Mouse (Mus musculus): Measurements from ENCODE around the gene Uxs1. TPM values are rescaled to one million over a fixed set of nuclear protein-coding genes. Genes with fewer than 3 reads are reported as not detected.

Uxs1 gene
- polyA plus RNA-seq, 1 experiment from 2014 or later = 21.2 TPM

DNA sequence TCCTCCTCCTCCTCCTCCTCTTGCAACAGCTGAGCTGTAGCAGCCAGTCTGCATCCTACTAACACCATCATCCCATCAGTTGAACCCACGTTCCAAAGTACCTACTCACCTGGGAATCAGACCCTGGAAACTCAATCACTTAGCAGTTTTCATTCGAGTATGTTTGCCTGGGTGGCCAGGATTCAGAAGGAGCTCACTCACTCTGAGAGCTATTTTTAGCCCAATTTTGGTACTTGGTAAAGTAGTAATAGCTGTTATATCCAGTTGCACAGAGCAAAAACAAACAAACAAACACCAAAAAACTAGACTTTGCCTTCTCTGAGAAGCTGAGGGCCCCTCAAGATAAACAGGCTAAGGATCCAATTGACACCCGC is 985 bp downstream of the Uxs1 start:
- Histone ChIP-seq H3K9me3 (replicated peaks) (no peaks in the 10 kb centered on the region), H3K27me3 (ENCODE audit: low read depth, poor library complexity, severe bottlenecking) (no peaks in the 10 kb centered on the region), H3K4me1 (peaks cover 16% of the 10 kb centered on the region), H3K27ac (peak overlapping the region; percentile 96), H3K36me3 (peaks cover 9% of the 10 kb centered on the region; the same call in 1 of the 2 replicates), H3K4me3 (peak overlapping the region; percentile 96)
- WGBS = 0% methylated on average over 3 of the region's 3 CpGs
- DNase-seq (ENCODE audit: low spot score) = peak; percentile 32

DNA sequence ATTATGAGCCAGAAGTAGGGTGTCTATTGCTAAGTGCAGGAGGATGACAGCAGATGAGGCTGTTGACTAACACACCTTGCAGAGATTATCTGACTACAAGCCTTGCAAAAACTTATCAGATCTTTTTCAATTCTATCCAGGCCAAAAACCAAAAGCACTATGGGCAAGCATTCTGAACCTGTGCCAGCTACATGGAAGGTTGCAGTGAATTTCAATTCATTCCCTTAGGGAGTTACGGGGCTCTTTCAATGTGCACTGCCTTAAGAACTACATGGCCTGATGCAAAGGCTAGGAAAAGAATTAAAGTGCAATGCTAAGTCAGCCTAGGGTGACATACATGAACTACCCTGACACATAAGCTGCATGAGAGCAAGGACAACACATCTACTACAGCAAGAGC is 4.2 kb downstream of the Uxs1 start:
- no peak for DNase-seq (ENCODE audit: low spot score)
- Histone ChIP-seq H3K36me3 (peaks cover 9% of the 10 kb centered on the region; the same call in 1 of the 2 replicates), H3K27me3 (ENCODE audit: low read depth, poor library complexity, severe bottlenecking) (no peaks in the 10 kb centered on the region), H3K4me1 (peaks cover 16% of the 10 kb centered on the region), H3K27ac (no peak overlapping the region), H3K4me3 (no peak overlapping the region), H3K9me3 (replicated peaks) (no peaks in the 10 kb centered on the region)
- WGBS = 98% methylated on average over 1 of the region's 1 CpGs

DNA sequence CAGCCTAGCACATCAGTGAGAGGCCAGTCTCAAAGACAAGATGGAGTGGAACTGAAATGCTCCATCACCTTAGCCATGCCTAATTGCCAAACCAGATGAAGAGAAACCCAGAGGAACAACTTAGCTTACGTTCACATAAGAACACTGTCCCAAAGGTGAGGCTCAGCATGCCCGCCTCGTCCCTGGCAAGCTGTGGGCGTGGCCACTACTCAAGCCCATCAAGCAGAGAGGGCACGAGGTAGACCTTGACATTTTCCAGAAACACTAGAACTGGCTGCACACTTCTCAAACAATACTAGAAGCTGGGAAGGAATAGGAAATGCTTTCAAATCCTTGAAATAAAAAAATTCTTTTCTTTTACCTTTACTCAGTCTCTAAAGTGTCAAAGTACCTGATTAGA is 5.0 kb downstream of the Uxs1 start:
- WGBS = 79% methylated on average over 5 of the region's 5 CpGs
- H3K36me3 ChIP-seq = peaks cover 9% of the 10 kb centered on the region; the same call in 1 of the 2 replicates
- no peak for DNase-seq (ENCODE audit: low spot score)

DNA sequence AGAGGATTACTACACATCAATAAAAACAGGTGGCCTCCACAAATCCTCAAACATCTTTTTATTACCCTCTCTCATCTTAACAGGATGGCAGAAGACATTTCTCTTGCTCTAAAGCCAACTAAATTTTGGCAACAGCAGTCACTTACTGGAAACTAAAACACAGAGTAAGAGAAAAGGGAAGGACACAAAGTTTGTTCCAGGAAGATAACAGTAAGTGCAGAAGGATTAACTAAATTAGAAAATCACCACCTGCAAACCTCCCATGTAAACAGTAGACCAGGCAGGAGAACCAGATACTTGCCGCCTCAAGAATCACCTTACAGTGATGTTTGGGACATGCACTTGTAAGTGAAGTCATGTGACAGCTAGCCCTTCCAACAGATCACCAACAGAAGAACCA is 5.8 kb downstream of the Uxs1 start:
- H3K36me3 ChIP-seq = peaks cover 9% of the 10 kb centered on the region; the same call in 1 of the 2 replicates
- no peak for DNase-seq (ENCODE audit: low spot score)
- H3K4me3 ChIP-seq = no peak overlapping the region
- H3K4me1 ChIP-seq = peaks cover 13% of the 10 kb centered on the region
- no peaks in the 10 kb centered on the region for H3K27me3 ChIP-seq (ENCODE audit: low read depth, poor library complexity, severe bottlenecking)
- 93% methylated on average over 1 of the region's 1 CpGs for WGBS
- H3K27ac ChIP-seq = no peak overlapping the region
- H3K9me3 ChIP-seq (replicated peaks) = no peaks in the 10 kb centered on the region

More for the DNA sequence above, 5.0 kb downstream of the Uxs1 start:
- Histone ChIP-seq H3K27me3 (ENCODE audit: low read depth, poor library complexity, severe bottlenecking) (no peaks in the 10 kb centered on the region), H3K9me3 (replicated peaks) (no peaks in the 10 kb centered on the region), H3K4me1 (peaks cover 13% of the 10 kb centered on the region), H3K27ac (no peak overlapping the region), H3K4me3 (no peak overlapping the region)

DNA sequence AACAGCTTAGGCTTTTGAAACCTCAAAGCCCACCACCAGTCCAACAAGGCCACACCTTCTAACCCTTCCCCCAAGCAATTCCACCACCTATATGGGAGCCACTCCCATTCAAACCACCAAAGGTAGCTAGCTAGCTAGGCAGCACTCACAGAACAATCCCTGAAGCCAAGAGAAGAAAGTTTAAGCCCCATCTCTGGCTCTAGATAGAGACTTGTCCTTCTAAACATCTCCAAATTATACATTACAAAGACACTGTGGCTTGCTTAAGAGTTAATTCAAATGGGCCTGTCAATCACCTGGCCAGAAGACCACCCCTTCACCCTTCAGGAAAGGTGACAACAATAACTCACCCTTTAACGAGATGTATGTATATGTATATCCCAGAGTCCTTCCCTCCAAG is 7.0 kb downstream of the Uxs1 start:
- 49% methylated on average over 1 of the region's 1 CpGs for WGBS

DNA sequence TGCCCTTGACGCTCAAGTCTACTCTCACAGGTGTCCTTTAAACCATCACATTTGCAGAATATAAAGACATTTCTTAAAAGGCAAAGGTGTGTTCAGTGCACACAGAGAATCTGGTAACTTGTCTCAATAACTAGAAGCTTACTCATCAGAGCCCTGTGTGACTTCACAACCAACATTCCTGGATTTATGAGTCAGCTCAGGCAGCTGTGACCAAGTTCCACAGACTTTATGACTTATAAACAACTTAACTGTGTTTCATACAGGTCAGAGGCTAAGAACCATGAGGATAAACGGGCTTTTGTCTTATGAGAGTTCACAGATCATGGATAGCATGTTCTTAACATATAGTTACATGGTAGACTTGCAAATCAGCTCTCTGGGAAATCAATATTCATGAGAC is 8.5 kb downstream of the Uxs1 start:
- WGBS = 89% methylated on average over 2 of the region's 2 CpGs
- no peak overlapping the region for H3K27ac ChIP-seq
- no peak for DNase-seq (ENCODE audit: low spot score)
- no peaks in the 10 kb centered on the region; the same call in 1 of the 2 replicates for H3K4me1 ChIP-seq
- H3K27me3 ChIP-seq (ENCODE audit: low read depth, poor library complexity, severe bottlenecking) = no peaks in the 10 kb centered on the region
- H3K36me3 ChIP-seq = peaks cover 5% of the 10 kb centered on the region; the same call in 1 of the 2 replicates
- no peaks in the 10 kb centered on the region for H3K9me3 ChIP-seq (replicated peaks)
- no peak overlapping the region for H3K4me3 ChIP-seq

More for the DNA sequence above, 7.0 kb downstream of the Uxs1 start:
- Histone ChIP-seq H3K27me3 (ENCODE audit: low read depth, poor library complexity, severe bottlenecking) (no peaks in the 10 kb centered on the region), H3K4me3 (no peak overlapping the region), H3K4me1 (peaks cover 2% of the 10 kb centered on the region), H3K27ac (no peak overlapping the region), H3K9me3 (replicated peaks) (no peaks in the 10 kb centered on the region), H3K36me3 (peaks cover 9% of the 10 kb centered on the region; the same call in 1 of the 2 replicates)
- no peak for DNase-seq (ENCODE audit: low spot score)

DNA sequence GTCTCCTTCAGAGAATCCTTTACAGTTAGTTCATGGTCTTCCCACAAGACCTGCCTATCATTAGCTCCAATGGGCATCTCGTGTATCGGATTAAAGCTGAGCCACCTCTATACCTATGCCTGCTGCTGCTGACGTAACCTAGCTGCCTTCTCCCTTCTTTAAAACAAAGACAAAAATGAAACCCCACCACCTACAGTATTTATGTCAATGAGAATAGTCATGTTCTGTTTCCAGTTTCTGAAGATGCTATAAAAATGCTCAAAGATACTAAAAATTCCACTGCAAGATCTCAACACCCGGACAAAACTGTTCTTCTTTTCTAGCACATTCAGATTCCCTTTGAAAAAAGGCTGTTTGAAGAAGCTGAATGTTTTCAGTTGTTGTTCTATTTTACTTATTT is 9.2 kb downstream of the Uxs1 start:
- Histone ChIP-seq H3K36me3 (peaks cover 5% of the 10 kb centered on the region; the same call in 1 of the 2 replicates), H3K4me1 (no peaks in the 10 kb centered on the region; the same call in 1 of the 2 replicates), H3K9me3 (replicated peaks) (no peaks in the 10 kb centered on the region), H3K27ac (no peak overlapping the region), H3K27me3 (ENCODE audit: low read depth, poor library complexity, severe bottlenecking) (no peaks in the 10 kb centered on the region), H3K4me3 (no peak overlapping the region)
- no peak for DNase-seq (ENCODE audit: low spot score)
- WGBS = 92% methylated on average over 4 of the region's 4 CpGs

DNA sequence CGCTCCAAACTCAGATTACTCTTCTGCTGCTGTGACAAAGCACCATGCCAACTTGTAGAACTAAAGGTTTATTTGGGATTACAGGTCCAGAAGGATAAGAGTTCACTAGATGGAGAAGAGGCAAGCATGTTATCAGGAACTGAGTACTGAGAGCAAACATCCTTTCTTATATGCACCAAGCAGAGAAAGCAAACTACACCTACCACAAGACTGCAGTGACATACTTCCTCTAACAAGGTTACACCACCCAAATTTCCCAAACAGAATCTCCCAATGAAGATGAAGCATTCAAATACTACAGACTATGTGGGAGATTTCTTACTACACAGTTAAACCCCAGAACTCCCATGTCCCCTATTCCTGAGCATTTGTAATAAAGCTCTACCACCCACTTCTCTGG is 15.8 kb downstream of the Uxs1 start:
- H3K27ac ChIP-seq = no peak overlapping the region
- no peak for DNase-seq (ENCODE audit: low spot score)
- WGBS = 100% methylated on average over 1 of the region's 1 CpGs
- H3K27me3 ChIP-seq (ENCODE audit: low read depth, poor library complexity, severe bottlenecking) = no peaks in the 10 kb centered on the region
- peaks cover 22% of the 10 kb centered on the region for H3K36me3 ChIP-seq
- no peaks in the 10 kb centered on the region for H3K9me3 ChIP-seq (replicated peaks)
- H3K4me1 ChIP-seq = no peaks in the 10 kb centered on the region
- H3K4me3 ChIP-seq = no peak overlapping the region

DNA sequence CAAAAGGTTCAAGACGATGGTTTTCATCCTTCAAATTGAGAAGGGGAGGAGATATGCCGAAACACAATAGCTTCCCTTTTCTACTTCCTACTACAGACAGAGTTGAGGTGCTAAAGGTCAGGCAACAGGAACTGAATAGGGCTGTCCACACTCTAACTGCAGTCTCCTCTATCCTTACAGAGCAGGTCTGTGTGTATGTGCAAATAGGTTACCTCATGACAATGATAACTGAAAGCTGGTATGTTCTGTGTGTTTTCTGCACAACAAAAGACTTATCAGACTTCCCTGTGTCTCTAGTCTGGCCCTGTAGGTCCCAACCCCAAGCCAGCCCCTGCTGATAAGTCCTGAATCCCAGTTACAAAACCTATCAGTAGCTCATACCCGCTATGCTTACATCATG is 16.5 kb downstream of the Uxs1 start:
- 86% methylated on average over 3 of the region's 3 CpGs for WGBS
- Histone ChIP-seq H3K36me3 (peaks cover 22% of the 10 kb centered on the region), H3K9me3 (replicated peaks) (no peaks in the 10 kb centered on the region), H3K27ac (no peak overlapping the region), H3K27me3 (ENCODE audit: low read depth, poor library complexity, severe bottlenecking) (no peaks in the 10 kb centered on the region), H3K4me1 (no peaks in the 10 kb centered on the region), H3K4me3 (no peak overlapping the region)
- no peak for DNase-seq (ENCODE audit: low spot score)

DNA sequence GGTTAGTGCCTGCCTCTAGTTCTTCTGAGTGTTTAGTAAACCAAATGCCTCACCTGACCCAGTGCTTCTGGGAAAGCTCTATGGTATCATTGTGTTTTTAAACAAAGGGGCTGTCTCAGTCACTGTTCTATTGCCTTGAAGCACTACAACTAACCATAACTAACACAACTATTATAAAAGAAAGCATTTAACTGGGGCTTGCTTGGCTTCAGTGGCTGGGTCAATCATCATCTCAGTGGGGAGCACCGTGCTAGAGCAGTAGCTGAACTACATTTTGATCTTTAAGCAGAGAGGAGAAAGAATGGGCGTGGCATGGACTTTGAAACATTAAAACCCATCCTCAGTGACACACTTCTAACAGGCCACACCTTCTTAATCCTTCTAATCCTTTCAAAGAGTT is 18.2 kb downstream of the Uxs1 start:
- Histone ChIP-seq H3K9me3 (replicated peaks) (no peaks in the 10 kb centered on the region), H3K36me3 (peaks cover 26% of the 10 kb centered on the region), H3K4me3 (no peak overlapping the region), H3K27me3 (ENCODE audit: low read depth, poor library complexity, severe bottlenecking) (no peaks in the 10 kb centered on the region), H3K4me1 (no peaks in the 10 kb centered on the region), H3K27ac (no peak overlapping the region)
- WGBS = 91% methylated on average over 2 of the region's 2 CpGs
- no peak for DNase-seq (ENCODE audit: low spot score)

DNA sequence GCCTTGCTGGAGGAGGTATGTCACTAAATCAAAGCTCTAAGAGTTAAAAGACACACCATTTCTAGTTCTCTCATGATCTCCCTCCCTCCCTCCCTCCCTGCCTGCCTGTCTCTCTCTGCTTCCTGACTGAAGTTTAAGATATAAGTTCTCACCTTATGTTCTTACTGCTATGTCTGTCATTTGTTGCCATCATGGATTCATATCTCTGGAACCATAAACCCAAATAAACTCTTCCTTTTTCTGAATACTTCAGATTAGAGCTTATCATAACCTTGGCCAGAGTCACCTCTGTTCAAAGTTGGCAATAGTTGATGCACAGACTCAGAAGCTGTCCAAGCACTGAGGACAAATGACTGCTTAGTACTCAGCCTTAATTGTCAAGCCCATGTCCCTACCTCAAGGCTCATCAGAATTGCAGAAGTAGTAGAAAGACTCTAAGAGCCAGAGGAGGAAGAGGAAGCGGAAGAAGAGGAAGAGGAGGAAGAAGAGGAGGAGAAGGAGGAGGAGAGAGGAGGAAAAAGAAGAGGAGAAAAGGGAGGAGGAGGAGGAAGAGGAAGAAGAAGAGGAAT is 23.6 kb downstream of the Uxs1 start:
- no peak overlapping the region for H3K27ac ChIP-seq
- no peak overlapping the region for H3K4me3 ChIP-seq
- no peak for DNase-seq (ENCODE audit: low spot score)
- no peaks in the 10 kb centered on the region for H3K4me1 ChIP-seq
- H3K27me3 ChIP-seq (ENCODE audit: low read depth, poor library complexity, severe bottlenecking) = no peaks in the 10 kb centered on the region
- no peaks in the 10 kb centered on the region for H3K9me3 ChIP-seq (replicated peaks)
- H3K36me3 ChIP-seq = peaks cover 53% of the 10 kb centered on the region
- WGBS = 95% methylated on average over 1 of the region's 1 CpGs

DNA sequence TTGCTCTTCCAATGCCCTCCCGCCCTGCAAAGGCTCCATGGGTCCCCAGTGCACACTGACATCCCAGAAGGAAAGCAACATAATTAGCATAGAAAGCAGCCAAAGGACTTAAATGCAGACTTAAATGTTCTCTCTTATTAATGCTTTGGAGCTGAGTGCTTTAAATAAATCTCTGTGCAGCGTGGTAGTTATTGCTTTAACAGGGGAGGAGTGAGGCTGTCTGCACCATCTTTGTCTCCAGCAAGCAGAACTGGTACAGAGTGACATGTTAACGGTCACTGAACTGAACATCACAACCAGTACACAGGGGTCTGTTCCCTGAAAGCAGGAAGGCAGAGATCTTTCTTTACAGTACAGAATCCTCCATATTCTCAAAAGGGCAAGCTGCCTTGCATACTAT is 29.6 kb downstream of the Uxs1 start:
- Histone ChIP-seq H3K27me3 (ENCODE audit: low read depth, poor library complexity, severe bottlenecking) (no peaks in the 10 kb centered on the region), H3K4me3 (no peak overlapping the region), H3K9me3 (replicated peaks) (no peaks in the 10 kb centered on the region), H3K27ac (no peak overlapping the region), H3K36me3 (peaks cover 52% of the 10 kb centered on the region), H3K4me1 (no peaks in the 10 kb centered on the region)
- WGBS = 93% methylated on average over 3 of the region's 3 CpGs
- DNase-seq (ENCODE audit: low spot score) = no peak

DNA sequence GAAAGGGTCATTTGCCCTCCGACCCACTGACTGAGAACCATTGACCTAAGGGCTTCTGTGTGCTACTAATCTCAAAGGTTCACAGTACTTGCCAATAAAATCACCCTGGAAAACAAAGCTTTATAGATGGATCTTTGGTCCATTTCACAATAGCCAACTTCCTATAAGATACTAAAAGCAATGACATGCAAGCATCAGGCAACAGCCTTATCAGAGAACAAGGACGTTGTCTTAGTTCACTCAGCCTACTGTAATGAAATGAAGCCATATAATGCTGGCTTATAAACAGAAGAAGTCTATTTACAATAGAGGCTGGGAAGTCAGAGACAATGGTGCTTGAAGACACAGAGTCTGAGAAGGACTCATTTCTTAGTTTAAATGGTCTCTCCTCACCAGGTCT is 37.8 kb downstream of the Uxs1 start:
- Histone ChIP-seq H3K4me3 (no peak overlapping the region), H3K27ac (no peak overlapping the region), H3K36me3 (peaks cover 31% of the 10 kb centered on the region), H3K4me1 (no peaks in the 10 kb centered on the region), H3K9me3 (replicated peaks) (no peaks in the 10 kb centered on the region), H3K27me3 (ENCODE audit: low read depth, poor library complexity, severe bottlenecking) (no peaks in the 10 kb centered on the region)
- DNase-seq (ENCODE audit: low spot score) = no peak
- WGBS = 87% methylated on average over 2 of the region's 2 CpGs

DNA sequence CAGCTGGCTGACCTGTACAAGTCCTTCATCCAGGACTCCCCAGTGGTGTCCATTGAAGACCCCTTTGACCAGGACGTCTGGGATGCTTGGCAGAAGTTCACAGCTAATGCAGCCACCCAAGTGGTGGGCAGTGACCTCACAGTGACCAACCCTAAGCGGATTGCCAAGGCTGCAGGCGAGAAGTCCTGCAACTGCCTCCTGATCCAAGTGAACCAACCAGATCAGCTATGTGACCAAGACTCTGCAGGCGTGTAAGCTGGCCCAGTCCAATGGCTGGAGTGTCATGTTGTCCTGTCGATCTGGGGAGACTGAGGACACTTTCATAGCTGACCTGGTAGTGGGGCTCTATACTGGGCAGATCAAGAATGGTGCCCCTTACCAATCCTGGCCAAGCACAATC is 40.9 kb downstream of the Uxs1 start:
- Histone ChIP-seq H3K9me3 (replicated peaks) (no peaks in the 10 kb centered on the region), H3K4me3 (no peak overlapping the region), H3K4me1 (no peaks in the 10 kb centered on the region), H3K27ac (no peak overlapping the region), H3K36me3 (peaks cover 41% of the 10 kb centered on the region), H3K27me3 (ENCODE audit: low read depth, poor library complexity, severe bottlenecking) (no peaks in the 10 kb centered on the region)
- 95% methylated on average over 5 of the region's 5 CpGs for WGBS
- DNase-seq (ENCODE audit: low spot score) = no peak
